Mouse (Mus musculus) hindbrain, embryonic 11.5 days (tissue): Measurements from ENCODE around the gene Gm10837. TPM values are rescaled to one million over a fixed set of nuclear protein-coding genes. Genes with fewer than 3 reads are reported as not detected.

ENCODE experiments used
- ATAC-seq: fragments of 200-750 bp; cut with Nextera tagmentation; 2 replicates; pipeline ENCODE4 v1.8.0; 2017; ENCODE audit warnings: mild to moderate bottlenecking, moderate TSS enrichment, moderate library complexity; ENCODE audit not compliant: low FRiP score
- DNase-seq: peaks from one replicate; pipeline ENCODE4 v3.0.0-alpha.2; 2015; ENCODE audit warnings: low spot score
- H3K27ac ChIP-seq: fragments of 300-500 bp; sonication (generic); 2 replicates; pipeline ENCODE4 v1.5.1; 2014; ENCODE audit warnings: mild to moderate bottlenecking, low read depth, low read length
- H3K27me3 ChIP-seq: fragments of 300-500 bp; sonication (generic); 2 replicates; pipeline ENCODE4 v1.6.1; 2014; ENCODE audit warnings: mild to moderate bottlenecking, low read length, moderate library complexity, mixed read lengths; ENCODE audit not compliant: control insufficient read depth, insufficient read depth
- H3K36me3 ChIP-seq: fragments of 300-500 bp; sonication (generic); 2 replicates; pipeline ENCODE4 v1.6.1; 2014; ENCODE audit warnings: mild to moderate bottlenecking, low read length, moderate library complexity, mixed read lengths; ENCODE audit not compliant: control insufficient read depth, insufficient read depth
- H3K4me1 ChIP-seq: fragments of 300-500 bp; sonication (generic); replicated peaks from 2 replicates; pipeline ENCODE4 v1.6.1; 2014; ENCODE audit warnings: low read length, mixed read lengths; ENCODE audit not compliant: control insufficient read depth, insufficient read depth
- H3K4me2 ChIP-seq: fragments of 300-500 bp; sonication (generic); replicated peaks from 2 replicates; pipeline ENCODE4 v1.6.1; 2014; ENCODE audit warnings: mild to moderate bottlenecking, low read depth, low read length
- H3K4me3 ChIP-seq: fragments of 300-500 bp; sonication (generic); 2 replicates; pipeline ENCODE4 v1.5.1; 2014; ENCODE audit warnings: low read depth, low read length
- H3K9ac ChIP-seq: fragments of 300-500 bp; sonication (generic); 2 replicates; pipeline ENCODE4 v1.6.1; 2014; ENCODE audit warnings: low read depth, low read length
- H3K9me3 ChIP-seq: fragments of 300-500 bp; sonication (generic); 2 replicates; pipeline ENCODE4 v1.6.1; 2016; ENCODE audit warnings: low read length; ENCODE audit not compliant: control insufficient read depth
- WGBS: fragments of 180-500 bp; shearing (Covaris S2); extraction: QIAGEN DNeasy Blood & Tissue Kit; methylation state at CpG from one replicate; pipeline ENCODE4 v1.1.7; 2014; 5-methylcytosine and 5-hydroxymethylcytosine counted together
- polyA plus RNA-seq: library from polyadenylated mRNA; unstranded; fragments of >200 nt; fragmentation: Nextera tagmentation; extraction: Ambion mirVana; gene quantifications from 2 replicates; pipeline ENCODE4 v1.2.1, GENCODE M21; 2014

The Gm10837 gene
- polyA plus RNA-seq, 1 experiment from 2014 or later = 0.76 TPM

DNA sequence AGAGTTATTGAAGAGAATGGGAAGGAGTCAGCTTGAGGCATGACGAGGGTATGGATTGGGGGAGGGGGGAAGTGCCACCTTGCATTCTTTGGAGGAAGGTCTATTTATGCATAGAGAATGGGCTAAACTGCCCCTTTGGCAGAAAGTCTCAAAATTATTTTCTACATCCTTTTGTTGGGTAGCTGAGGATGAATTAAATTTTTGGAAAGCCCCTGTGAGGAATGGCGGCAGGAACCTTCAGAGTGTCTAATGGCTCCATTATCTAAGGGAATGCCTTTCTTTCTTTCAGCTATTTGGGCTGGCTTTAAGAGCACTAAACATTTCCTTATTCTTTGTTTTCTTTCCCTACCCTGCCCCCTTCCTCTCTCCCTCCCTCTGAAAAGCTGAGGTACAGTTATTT is 10.0 kb upstream of the Gm10837 start:
- no peaks in the 10 kb centered on the region for H3K9me3 ChIP-seq
- peak overlapping the region; percentile 52 for H3K4me2 ChIP-seq
- peak overlapping the region; percentile 79 for H3K4me3 ChIP-seq
- ATAC-seq (no peak), DNase-seq (peak; percentile 55)
- WGBS = 4% methylated on average over 2 of the region's 2 CpGs
- H3K27me3 ChIP-seq = peaks cover 52% of the 10 kb centered on the region
- no peaks in the 10 kb centered on the region for H3K36me3 ChIP-seq
- peaks cover 2% of the 10 kb centered on the region; the same call in 1 of the 2 replicates for H3K4me1 ChIP-seq
- H3K9ac ChIP-seq = peak overlapping the region; percentile 69
- H3K27ac ChIP-seq = peak overlapping the region; percentile 76; the same call in 1 of the 2 replicates

DNA sequence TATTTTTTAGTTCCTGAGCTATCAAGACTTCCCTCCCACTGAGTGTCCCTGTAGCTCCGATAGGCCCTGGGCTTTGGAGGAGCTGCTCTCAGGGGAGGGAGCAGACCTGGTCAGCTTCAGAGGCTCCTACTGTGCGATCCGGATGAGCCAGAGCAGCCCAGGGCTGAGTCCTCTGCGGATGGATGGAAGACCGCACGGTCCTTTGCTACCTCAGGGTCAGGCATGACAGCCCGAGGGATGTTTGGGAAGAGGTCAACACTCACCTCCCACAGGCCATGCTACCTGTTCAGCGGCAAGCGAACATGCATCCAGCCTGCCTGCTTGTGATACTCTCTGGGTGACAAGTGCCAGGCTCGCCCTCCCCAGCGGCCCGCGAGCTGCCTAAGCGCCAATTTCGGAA is 9.2 kb upstream of the Gm10837 start:
- Histone ChIP-seq H3K36me3 (no peaks in the 10 kb centered on the region), H3K27me3 (peaks cover 53% of the 10 kb centered on the region), H3K9me3 (no peaks in the 10 kb centered on the region), H3K9ac (peak overlapping the region; percentile 69), H3K27ac (peak overlapping the region; percentile 76; the same call in 1 of the 2 replicates), H3K4me1 (peaks cover 2% of the 10 kb centered on the region; the same call in 1 of the 2 replicates), H3K4me3 (peak overlapping the region; percentile 79), H3K4me2 (peak overlapping the region; percentile 52)
- ATAC-seq (0 out of 2 replicates have a peak, but pooled peaks have one; percentile 11), DNase-seq (peak; percentile 68)
- 4% methylated on average over 15 of the region's 15 CpGs for WGBS

DNA sequence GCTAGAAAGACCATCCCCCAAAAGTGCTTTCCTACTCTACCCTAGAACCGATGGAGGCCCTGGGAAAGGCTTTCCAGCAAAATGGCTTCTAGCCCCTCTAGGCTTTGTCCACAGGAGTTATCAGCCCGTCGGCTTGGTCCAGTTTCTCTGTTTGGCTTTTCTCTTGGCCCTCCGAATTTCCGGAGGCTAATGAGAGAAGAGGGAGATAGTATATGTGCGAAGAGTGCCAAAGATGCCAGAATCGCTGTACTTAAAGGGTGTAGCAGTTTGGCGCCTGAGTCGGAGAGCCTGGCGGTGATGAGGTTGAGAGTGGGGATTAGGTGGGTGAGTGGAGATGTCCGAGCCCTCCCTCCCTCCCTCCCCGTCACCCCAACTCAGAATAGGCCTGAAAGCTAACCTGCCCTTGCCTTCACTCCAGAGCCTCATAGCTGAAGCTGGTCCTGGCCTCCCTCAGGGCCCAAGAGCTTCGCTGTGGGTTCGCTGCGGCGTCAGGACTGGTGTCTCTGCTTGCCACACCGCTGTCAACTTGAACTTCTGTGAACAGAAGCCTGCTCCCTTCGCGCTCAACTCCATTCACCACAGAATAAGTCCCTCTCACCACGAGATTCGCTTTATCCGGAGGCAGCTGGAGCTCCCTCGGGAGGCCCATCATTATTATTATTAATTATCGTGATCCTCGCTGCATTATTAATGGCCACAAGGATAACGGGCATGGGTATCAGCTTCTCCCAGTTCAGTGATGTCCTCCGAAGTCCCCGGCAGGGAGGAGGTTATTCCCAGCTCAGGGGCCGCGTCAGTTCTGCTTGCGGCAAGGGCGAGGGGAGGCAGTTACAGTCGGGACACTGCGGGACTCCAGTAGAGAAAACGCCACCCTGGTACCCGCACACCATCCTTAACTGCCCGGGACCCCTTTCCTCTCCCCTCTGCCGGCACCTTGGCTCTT is 8.0 kb upstream of the Gm10837 start:
- H3K4me3 ChIP-seq = peak overlapping the region; percentile 79
- H3K4me1 ChIP-seq = peaks cover 2% of the 10 kb centered on the region; the same call in 1 of the 2 replicates
- peaks cover 58% of the 10 kb centered on the region for H3K27me3 ChIP-seq
- no peaks in the 10 kb centered on the region for H3K36me3 ChIP-seq
- H3K9me3 ChIP-seq = no peaks in the 10 kb centered on the region
- DNase-seq (peak; percentile 73), ATAC-seq (peak; percentile 53)
- peak overlapping the region; percentile 52 for H3K4me2 ChIP-seq
- H3K9ac ChIP-seq = peak overlapping the region; percentile 69
- WGBS = under 1% methylated on average over 38 of the region's 38 CpGs
- H3K27ac ChIP-seq = peak overlapping the region; percentile 76

DNA sequence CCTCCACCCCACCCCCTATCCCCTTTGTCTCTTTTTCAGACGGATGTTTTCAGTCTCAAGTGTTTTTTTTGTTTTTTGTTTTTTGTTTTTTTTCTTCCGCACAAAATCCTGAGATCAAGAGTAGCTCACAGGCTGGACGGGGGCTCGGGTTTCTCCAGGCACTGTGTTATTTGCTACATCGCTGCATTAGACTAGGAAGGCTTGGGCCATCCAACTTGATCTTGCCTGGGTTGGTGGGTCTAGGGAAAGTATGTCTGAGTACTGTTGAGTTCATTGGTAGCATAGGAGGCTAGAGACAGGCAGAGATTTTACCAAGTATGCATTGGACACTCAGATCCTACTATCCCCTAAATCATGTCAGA is 7.4 kb upstream of the Gm10837 start:
- Histone ChIP-seq H3K27me3 (peaks cover 58% of the 10 kb centered on the region), H3K27ac (peak overlapping the region; percentile 76), H3K4me3 (peak overlapping the region; percentile 79), H3K4me2 (peak overlapping the region; percentile 52), H3K9ac (peak overlapping the region; percentile 69), H3K9me3 (no peaks in the 10 kb centered on the region), H3K36me3 (no peaks in the 10 kb centered on the region), H3K4me1 (peaks cover 2% of the 10 kb centered on the region; the same call in 1 of the 2 replicates)
- no peak for ATAC-seq
- under 1% methylated on average over 5 of the region's 5 CpGs for WGBS
- peak; percentile 55 for DNase-seq

DNA sequence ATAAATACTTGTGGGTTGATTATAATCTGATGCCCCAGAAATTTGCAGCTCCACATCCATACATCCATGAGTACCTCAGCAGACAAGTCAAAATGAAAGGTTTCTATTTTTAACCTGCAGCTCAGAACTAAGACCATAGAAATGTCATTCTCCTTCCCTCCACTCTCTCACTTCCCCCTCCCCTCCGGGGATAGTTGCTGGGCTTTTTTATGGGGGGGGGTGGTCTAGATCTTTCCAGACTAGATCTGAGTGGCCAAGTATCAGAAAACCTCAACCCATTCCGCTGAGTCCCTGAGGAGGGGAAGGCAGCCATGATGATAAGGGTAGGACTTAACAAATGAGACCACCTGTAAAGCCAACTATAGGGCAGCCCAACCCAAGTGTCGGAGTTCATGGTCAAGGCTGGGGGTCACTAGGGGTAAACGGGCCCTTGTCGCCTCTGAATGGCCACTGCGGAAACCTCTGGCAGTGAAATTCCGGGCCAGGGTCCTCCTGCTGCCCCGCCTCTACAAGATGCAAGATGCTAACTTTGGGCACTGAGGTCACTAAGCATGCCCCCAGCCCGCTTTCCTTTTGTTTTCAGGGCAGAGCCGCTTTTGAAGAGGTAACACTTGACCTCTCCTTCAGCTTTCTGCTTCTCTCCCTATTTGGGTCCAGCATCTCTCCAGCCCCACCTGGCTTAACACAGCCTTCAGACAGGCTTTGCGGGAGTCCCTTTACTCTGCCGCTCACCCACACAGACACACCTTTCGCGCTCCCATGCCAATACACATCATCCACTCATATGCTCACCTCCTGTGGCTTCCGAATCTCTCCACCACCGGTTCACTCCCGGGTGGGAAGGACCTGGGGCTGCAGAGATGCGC is 6.6 kb upstream of the Gm10837 start:
- no peak overlapping the region for H3K9ac ChIP-seq
- DNase-seq (peak; percentile 49), ATAC-seq (no peak; the same call in 1 of the 2 replicates)
- peaks cover 52% of the 10 kb centered on the region for H3K27me3 ChIP-seq
- H3K4me2 ChIP-seq = peak overlapping the region; percentile 18
- H3K4me3 ChIP-seq = no peak overlapping the region
- H3K4me1 ChIP-seq = peaks cover 2% of the 10 kb centered on the region; the same call in 1 of the 2 replicates
- H3K36me3 ChIP-seq = no peaks in the 10 kb centered on the region
- WGBS = 4% methylated on average over 18 of the region's 18 CpGs
- H3K27ac ChIP-seq = no peak overlapping the region
- H3K9me3 ChIP-seq = no peaks in the 10 kb centered on the region

DNA sequence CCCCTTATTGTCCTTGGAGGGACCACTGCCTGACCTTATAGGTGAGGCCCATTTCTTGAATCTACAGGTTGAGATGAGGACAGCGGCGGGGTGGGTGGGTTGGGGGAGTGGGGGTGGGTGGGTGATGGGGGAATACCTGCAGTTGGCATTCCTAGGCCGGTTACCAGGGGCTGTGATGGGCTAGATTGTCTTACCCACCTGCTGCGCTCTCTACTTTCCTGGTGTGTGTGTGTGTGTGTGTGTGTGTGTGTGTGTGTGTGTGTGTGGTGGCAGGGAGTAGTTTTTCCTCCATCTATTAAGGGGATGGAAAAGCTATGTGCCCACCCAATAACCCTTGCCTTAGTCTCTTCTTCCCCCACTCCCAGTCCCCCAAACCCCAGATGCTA is 5.9 kb upstream of the Gm10837 start:
- ATAC-seq = no peak
- Histone ChIP-seq H3K27ac (0 out of 2 replicates have a peak overlapping the region, but pooled peaks have one; percentile 20), H3K4me1 (peaks cover 2% of the 10 kb centered on the region; the same call in 1 of the 2 replicates), H3K27me3 (peaks cover 52% of the 10 kb centered on the region), H3K4me2 (peak overlapping the region; percentile 48; the same call in 1 of the 2 replicates), H3K4me3 (no peak overlapping the region), H3K9me3 (no peaks in the 10 kb centered on the region), H3K36me3 (no peaks in the 10 kb centered on the region), H3K9ac (no peak overlapping the region)
- 11% methylated on average over 4 of the region's 4 CpGs for WGBS
- no peak for DNase-seq

DNA sequence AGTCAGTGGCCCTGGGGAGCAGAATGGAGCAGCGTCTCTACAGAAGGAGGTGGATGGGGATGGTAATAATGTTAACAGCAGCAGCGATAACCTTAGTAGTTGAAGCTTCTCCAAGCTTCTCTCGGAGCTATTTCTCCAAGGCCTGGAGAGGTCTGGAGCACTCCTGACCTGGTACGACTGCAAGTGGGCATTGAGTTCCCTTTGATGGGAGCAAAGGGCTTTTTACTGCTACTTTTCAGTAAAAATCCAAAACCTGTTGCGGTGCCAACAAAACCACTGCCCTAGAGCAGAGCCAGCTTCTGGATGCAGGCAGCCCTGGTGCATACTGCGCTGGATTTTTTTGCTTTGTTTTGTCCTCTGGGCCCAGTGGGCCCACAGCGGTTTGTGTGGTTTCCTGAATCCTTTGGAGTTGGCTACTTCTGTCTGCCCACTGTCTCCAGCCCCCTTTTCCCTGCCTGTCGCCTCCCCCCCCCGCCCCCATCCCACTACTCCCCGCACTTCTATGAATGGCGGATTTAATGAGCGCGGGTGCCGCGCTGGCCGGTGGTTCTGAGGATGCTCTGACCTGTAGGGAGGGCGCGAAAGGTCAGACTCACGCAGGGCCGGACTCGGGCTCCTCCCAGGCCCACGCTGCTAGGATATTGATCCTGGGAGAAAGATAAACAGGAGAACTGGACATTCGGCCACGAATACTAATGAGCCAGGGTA is 5.4 kb upstream of the Gm10837 start:
- peak overlapping the region; percentile 48 for H3K4me2 ChIP-seq
- H3K9me3 ChIP-seq = no peaks in the 10 kb centered on the region
- peaks cover 52% of the 10 kb centered on the region for H3K27me3 ChIP-seq
- H3K4me1 ChIP-seq = peaks cover 2% of the 10 kb centered on the region; the same call in 1 of the 2 replicates
- H3K27ac ChIP-seq = peak overlapping the region; percentile 20
- DNase-seq (peak; percentile 56), ATAC-seq (no peak)
- WGBS = under 1% methylated on average over 24 of the region's 24 CpGs
- no peaks in the 10 kb centered on the region for H3K36me3 ChIP-seq
- peak overlapping the region; percentile 24; the same call in 1 of the 2 replicates for H3K9ac ChIP-seq
- peak overlapping the region; percentile 14; the same call in 1 of the 2 replicates for H3K4me3 ChIP-seq
